Mouse (Mus musculus) brown adipose tissue, adult 24 weeks (tissue): ENCODE results near the gene Kdm2b. TPM values are rescaled to one million over a fixed set of nuclear protein-coding genes. Genes with fewer than 3 reads are reported as not detected.

ENCODE experiments used
- H3K27ac ChIP-seq: fragments of 200-500 bp; replicated peaks from 2 replicates; pipeline ENCODE4 v1.5.1; 2012; ENCODE audit warnings: low read depth, mild to moderate bottlenecking, low read length
- H3K4me1 ChIP-seq: fragments of 200-500 bp; 2 replicates; pipeline ENCODE4 v1.6.1; 2012; ENCODE audit warnings: low read length, mixed read lengths; ENCODE audit not compliant: control insufficient read depth, insufficient read depth, insufficient read length
- H3K4me3 ChIP-seq: fragments of 200-500 bp; 2 replicates; pipeline ENCODE4 v1.5.1; 2012; ENCODE audit warnings: low read depth, mild to moderate bottlenecking, low read length, moderate library complexity; ENCODE audit not compliant: insufficient read depth
- polyA plus RNA-seq: library from polyadenylated mRNA; stranded (reverse); fragments of >200 nt; gene quantifications from 2 replicates; pipeline ENCODE4 v1.2.4, GENCODE M21; 2012; ENCODE audit not compliant: missing spikeins, insufficient read depth, insufficient read length

Kdm2b gene
- polyA plus RNA-seq, 1 experiment: 6.5 TPM

- H3K4me3 ChIP-seq: no peak overlapping the region
- H3K27ac ChIP-seq: no peak overlapping the region
- no peaks in the 10 kb centered on the region for H3K4me1 ChIP-seq
These were observed 19.6 kb downstream of the Kdm2b start for GRCm38 (mm10) chr5:122970056-122970455.

GRCm38 (mm10) chr5:122968322-122968721 lies 21.3 kb downstream of the Kdm2b start:
- Histone ChIP-seq H3K27ac (no peak overlapping the region), H3K4me3 (no peak overlapping the region), H3K4me1 (no peaks in the 10 kb centered on the region)

- H3K4me1 ChIP-seq: peaks cover 2% of the 10 kb centered on the region
- H3K4me3 ChIP-seq: no peak overlapping the region
- no peak overlapping the region for H3K27ac ChIP-seq
These were observed 24.2 kb downstream of the Kdm2b start for GRCm38 (mm10) chr5:122965427-122965826.

GRCm38 (mm10) chr5:122964853-122965252 lies 24.8 kb downstream of the Kdm2b start:
- Histone ChIP-seq H3K4me3 (no peak overlapping the region), H3K27ac (no peak overlapping the region), H3K4me1 (peaks cover 2% of the 10 kb centered on the region)

DNA sequence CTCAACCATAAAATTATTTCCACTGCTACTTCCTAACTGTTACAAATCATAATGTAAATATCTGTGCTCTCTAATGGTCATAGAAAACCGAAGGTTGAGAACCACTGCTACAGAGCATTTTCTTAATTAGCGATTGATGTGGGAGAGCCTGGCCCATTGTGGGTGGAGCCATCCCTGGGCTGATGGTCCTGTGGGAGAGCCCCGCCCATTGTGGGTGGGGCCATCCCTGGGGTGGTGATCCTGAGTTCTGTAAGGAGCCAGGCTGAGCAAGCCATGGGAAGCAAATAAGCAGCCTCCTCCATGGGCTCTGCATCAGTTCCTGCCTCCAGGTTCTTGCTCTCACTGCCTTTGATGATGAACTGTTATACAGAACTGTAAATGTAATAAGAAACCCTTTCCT lies 27.7 kb downstream of the Kdm2b start:
- peaks cover 2% of the 10 kb centered on the region for H3K4me1 ChIP-seq
- no peak overlapping the region for H3K4me3 ChIP-seq
- no peak overlapping the region for H3K27ac ChIP-seq

- peaks cover 2% of the 10 kb centered on the region for H3K4me1 ChIP-seq
- no peak overlapping the region for H3K4me3 ChIP-seq
- no peak overlapping the region for H3K27ac ChIP-seq
These were observed 30.2 kb downstream of the Kdm2b start for GRCm38 (mm10) chr5:122959391-122959790.

DNA sequence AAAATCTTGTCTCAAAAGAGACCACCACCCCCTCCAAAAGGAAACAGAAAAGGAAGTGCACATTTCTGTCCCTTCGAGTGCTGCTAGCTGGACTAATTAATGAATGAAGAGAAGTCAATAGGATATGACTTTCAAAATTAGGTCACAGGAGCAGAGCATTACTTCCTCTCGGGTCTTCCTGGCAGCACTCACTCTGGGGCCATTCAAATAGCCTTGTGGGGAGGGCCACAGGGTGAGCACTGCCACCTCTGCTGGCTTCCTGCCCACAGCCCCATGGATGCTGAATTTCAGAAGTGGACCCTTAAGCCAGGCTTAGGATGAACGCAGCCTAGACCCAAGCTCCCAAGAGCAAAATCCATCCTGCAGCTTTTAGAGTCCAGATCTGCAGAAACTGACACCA lies 33.6 kb downstream of the Kdm2b start:
- H3K27ac ChIP-seq: no peak overlapping the region
- 0 out of 2 replicates have a peak, but pooled peaks cover 2% of the 10 kb centered on the region for H3K4me1 ChIP-seq
- H3K4me3 ChIP-seq: no peak overlapping the region

DNA sequence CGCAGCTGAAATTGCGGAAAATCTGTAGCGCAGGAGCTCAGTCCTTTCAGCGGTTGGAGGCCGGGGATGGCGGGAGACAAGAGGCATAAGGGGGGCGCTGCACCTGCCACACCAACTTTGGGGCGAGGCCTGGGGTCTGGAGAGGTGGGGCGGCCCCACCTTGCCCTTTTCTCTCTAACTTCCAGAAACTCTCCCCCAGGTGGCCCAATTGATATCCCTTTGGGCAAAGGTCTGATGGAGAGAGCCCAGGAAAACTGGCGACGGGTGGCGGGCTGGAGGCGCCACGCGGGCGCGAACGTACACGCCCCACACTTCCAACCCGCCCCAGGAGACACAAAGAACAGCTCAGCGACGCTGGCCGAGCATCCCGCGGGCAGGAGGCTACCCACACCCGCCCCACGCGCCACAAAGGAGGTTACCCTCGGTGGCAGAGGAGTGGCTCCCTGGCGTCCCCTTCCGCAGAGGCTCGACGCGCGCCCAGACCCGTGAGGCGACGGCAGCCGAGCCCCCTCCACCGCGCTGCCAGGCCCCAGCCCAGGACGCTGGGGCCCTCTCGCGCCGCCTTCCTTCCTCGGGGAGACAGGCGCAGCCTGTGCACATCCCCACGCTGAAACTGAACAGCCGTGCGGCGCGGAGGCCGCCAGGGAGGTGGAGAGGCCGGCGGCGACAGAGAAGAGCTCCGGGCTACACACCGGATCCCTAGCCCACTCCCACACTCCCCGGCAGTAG lies 37.5 kb downstream of the Kdm2b start:
- Histone ChIP-seq H3K27ac (no peak overlapping the region), H3K4me3 (peak overlapping the region; percentile 53), H3K4me1 (0 out of 2 replicates have a peak, but pooled peaks cover 2% of the 10 kb centered on the region)

- H3K27ac ChIP-seq: no peak overlapping the region
- peak overlapping the region; percentile 53 for H3K4me3 ChIP-seq
- 0 out of 2 replicates have a peak, but pooled peaks cover 2% of the 10 kb centered on the region for H3K4me1 ChIP-seq
These were observed 38.3 kb downstream of the Kdm2b start for GRCm38 (mm10) chr5:122951056-122951912.

DNA sequence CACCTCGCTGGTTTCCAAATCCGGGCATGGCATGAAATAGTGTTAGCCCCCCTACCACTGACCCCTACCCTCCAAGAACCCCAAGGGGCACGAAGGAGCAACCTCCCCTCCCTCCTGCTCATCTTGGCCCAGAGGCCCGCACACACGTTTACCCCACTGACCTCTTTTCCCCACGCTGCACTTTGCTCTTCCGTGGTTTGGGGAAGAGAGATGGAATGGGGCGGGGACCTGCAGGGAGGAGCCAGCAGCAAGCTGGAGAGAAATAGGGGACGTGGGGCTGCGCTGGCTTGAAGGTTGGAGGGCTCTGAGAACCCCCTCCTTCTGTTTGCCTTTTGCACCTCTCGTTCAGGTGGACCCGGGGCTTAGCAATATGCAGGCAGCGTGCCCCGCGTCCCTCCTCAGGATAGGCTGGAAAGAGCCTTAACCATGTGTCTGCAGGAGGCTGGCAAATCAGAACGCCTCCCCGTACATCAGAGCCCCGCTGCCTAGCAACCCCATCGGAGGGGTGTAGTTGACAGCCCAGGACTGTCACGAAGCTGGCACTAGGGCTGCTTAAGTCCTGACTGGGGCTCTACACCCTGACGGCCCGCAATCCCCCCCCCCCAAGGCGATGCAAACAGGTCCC lies 39.2 kb downstream of the Kdm2b start:
- Histone ChIP-seq H3K4me1 (0 out of 2 replicates have a peak, but pooled peaks cover 2% of the 10 kb centered on the region), H3K4me3 (peak overlapping the region; percentile 0; the same call in 1 of the 2 replicates), H3K27ac (no peak overlapping the region)

GRCm38 (mm10) chr5:122949101-122949500 lies 40.5 kb downstream of the Kdm2b start:
- Histone ChIP-seq H3K4me1 (0 out of 2 replicates have a peak, but pooled peaks cover 2% of the 10 kb centered on the region), H3K4me3 (no peak overlapping the region), H3K27ac (no peak overlapping the region)

DNA sequence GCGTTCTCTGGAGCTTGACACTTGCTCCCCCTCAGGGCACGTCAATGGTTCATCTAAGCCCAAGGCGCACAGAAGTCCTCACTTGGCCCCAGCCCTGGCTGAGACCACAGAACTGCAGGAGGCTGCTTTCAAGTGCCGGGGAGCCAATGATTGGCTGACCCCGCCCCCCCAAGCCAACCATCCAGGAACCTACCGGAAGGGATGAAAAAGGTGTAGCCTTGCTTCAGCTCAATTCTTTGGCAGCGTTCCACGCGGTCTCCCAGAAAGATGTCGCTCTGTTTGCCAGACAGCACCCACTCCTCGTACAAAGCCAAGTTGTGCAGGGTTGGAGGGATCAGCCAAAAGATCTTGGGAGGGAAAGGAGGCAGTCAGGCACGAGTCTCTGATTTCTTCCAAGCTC lies 42.1 kb downstream of the Kdm2b start:
- H3K4me1 ChIP-seq: 0 out of 2 replicates have a peak, but pooled peaks cover 2% of the 10 kb centered on the region
- no peak overlapping the region for H3K4me3 ChIP-seq
- no peak overlapping the region for H3K27ac ChIP-seq

DNA sequence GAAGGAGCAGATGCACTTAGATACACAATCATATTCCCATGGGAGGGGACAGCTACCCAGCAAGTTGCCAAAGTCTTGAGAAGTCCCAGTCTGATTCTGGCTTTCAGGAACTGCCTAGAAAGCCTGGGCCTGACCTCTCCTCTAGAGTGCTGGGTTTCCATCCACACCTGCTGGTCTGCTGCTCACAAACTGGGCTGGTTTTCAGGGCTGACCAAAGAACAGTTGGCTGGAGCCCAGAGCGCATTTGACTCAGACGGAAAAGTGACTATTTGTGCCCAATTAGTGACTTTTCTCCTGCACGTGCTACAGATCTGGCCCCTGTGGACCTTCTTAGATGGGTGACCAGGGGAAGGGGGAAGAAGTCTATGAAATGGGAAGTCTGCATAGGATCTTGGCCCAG lies 50.9 kb downstream of the Kdm2b start:
- H3K27ac ChIP-seq: no peak overlapping the region
- no peak overlapping the region for H3K4me3 ChIP-seq
- H3K4me1 ChIP-seq: no peaks in the 10 kb centered on the region

GRCm38 (mm10) chr5:122937958-122938540 lies 51.6 kb downstream of the Kdm2b start:
- H3K27ac ChIP-seq: no peak overlapping the region
- H3K4me1 ChIP-seq: no peaks in the 10 kb centered on the region
- no peak overlapping the region for H3K4me3 ChIP-seq

DNA sequence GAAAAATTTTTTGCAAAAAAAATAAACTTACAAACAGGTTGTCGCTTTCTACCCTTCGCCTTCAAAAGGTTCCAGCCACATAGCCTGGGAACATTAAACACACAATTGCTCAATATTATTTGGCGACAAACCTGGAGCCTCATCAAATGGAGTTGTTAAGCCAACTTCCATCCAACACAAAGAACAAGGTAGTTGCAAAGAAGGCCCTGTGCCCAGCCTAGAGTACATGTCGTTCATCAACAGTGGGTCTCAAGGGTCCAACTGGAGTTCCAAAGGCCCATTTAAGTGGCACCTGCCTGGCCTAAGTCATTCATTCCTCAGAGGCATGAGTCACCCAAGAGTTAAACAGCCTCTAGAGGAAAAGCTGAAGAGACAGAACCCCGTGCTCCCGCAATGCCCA lies 52.6 kb downstream of the Kdm2b start:
- Histone ChIP-seq H3K4me1 (no peaks in the 10 kb centered on the region), H3K27ac (no peak overlapping the region), H3K4me3 (no peak overlapping the region)
